Mouse (Mus musculus) C2C12 (cell line): ENCODE data around the gene Olfr1040. TPM values are rescaled to one million over a fixed set of nuclear protein-coding genes. Genes with fewer than 3 reads are reported as not detected.
"Not testable (repeated sequence)": the region's sequence is repeated elsewhere in the genome, so short reads cannot be mapped to it uniquely, and the experiment has no call there.

ENCODE experiments used
- H3K27me3 ChIP-seq: one replicate; pipeline ENCODE4 v1.6.1; 2011; ENCODE audit not compliant: control insufficient read depth, insufficient read depth, insufficient read length
- H3K36me3 ChIP-seq: one replicate; pipeline ENCODE4 v1.6.1; 2011; ENCODE audit not compliant: control insufficient read depth, insufficient read depth
- H3K4me3 ChIP-seq: one replicate; pipeline ENCODE4 v1.5.1; 2011; ENCODE audit warnings: mild to moderate bottlenecking, control low read depth; ENCODE audit not compliant: poor library complexity, insufficient read depth, severe bottlenecking
- H3K79me2 ChIP-seq: one replicate; pipeline ENCODE4 v1.6.1; 2011; ENCODE audit not compliant: control insufficient read depth, insufficient read depth
- H3K79me3 ChIP-seq: one replicate; pipeline ENCODE4 v1.6.1; 2011; ENCODE audit warnings: low read depth, control low read depth
- H3ac ChIP-seq: one replicate; pipeline ENCODE3; 2011; ENCODE audit warnings: low read depth; ENCODE audit not compliant: control insufficient read depth, insufficient read length
- CEBPB ChIP-seq: IDR thresholded peaks from one replicate; pipeline ENCODE4 v1.6.1; 2011; ENCODE audit warnings: low read depth, mild to moderate bottlenecking, control low read depth, moderate library complexity
- CTCF ChIP-seq: IDR thresholded peaks from one replicate; pipeline ENCODE4 v1.5.1; 2011; ENCODE audit not compliant: control insufficient read depth, insufficient read depth, insufficient read length
- FOSL1 ChIP-seq: IDR thresholded peaks from one replicate; pipeline ENCODE4 v1.8.0; 2011; ENCODE audit warnings: mild to moderate bottlenecking, low read length; ENCODE audit not compliant: poor library complexity, insufficient read depth, severe bottlenecking
- MAX ChIP-seq: IDR thresholded peaks from one replicate; pipeline ENCODE4 v1.6.1; 2011; ENCODE audit warnings: mild to moderate bottlenecking, control low read depth
- MYOD1 ChIP-seq: IDR thresholded peaks from one replicate; pipeline ENCODE4 v1.6.1; 2011; ENCODE audit warnings: low read depth; ENCODE audit not compliant: control insufficient read depth, insufficient read length
- MYOG ChIP-seq: IDR thresholded peaks from one replicate; pipeline ENCODE4 v1.6.1; 2011; ENCODE audit not compliant: control insufficient read depth, insufficient read length; ENCODE audit errors: extremely low read depth
- USF1 ChIP-seq: IDR thresholded peaks from one replicate; pipeline ENCODE4 v1.6.1; 2011; ENCODE audit warnings: low read depth, mild to moderate bottlenecking, control low read depth, moderate library complexity
- long read RNA-seq, 2 experiments: library from polyadenylated mRNA; unstranded; transcript quantifications; one replicate each; pipeline ENCODE4 v2.0.0; 2019 to 2020
- polyA plus RNA-seq: library from polyadenylated mRNA; unstranded; fragments of >200 nt; fragmentation: generic; extraction: Trizol; gene quantifications from one replicate; pipeline ENCODE4 v1.2.1, GENCODE M21; 2012; ENCODE audit warnings: missing spikeins

The Olfr1040 gene
- not detected for polyA plus RNA-seq
- long read RNA-seq, experiment 1, result 0 reads
- long read RNA-seq, experiment 2, result 0 reads

- Histone ChIP-seq H3K79me2 (no peaks in the 10 kb centered on the region), H3K79me3 (no peaks in the 10 kb centered on the region), H3K36me3 (no peaks in the 10 kb centered on the region), H3K27me3 (no peaks in the 10 kb centered on the region), H3K4me3 (no peak within 1 kb of the TSS), H3ac (no peak within 1 kb of the TSS)
- TF ChIP-seq MAX, result no peak
- no peak for TF ChIP-seq USF1
- TF ChIP-seq CTCF, result no peak
- no peak for TF ChIP-seq MYOG
- no peak for TF ChIP-seq CEBPB
- no peak for TF ChIP-seq MYOD1
- TF ChIP-seq FOSL1, result no peak
These were observed at the start of gene Olfr1040 for GRCm38 (mm10) chr2:86146632-86147031. Gene Olfr1040 (minus strand): TSS chr2:86146732.

GRCm38 (mm10) chr2:86195863-86196262 is 49.3 kb upstream of the Olfr1040 start:
- H3K79me3 ChIP-seq, result no peaks in the 10 kb centered on the region
- TF ChIP-seq MAX (no peak), USF1 (no peak), CTCF (no peak), CEBPB (no peak), MYOG (no peak), MYOD1 (no peak), FOSL1 (no peak)
- H3K27me3 ChIP-seq, result no peaks in the 10 kb centered on the region
- no peaks in the 10 kb centered on the region for H3K79me2 ChIP-seq
- no peak overlapping the region for H3ac ChIP-seq
- H3K36me3 ChIP-seq, result no peaks in the 10 kb centered on the region
- no peak overlapping the region for H3K4me3 ChIP-seq

GRCm38 (mm10) chr2:86185583-86185982 is 39.1 kb upstream of the Olfr1040 start, which contains the start of gene Olfr52:
Gene Olfr52 (minus strand): TSS chr2:86185683.
- Histone ChIP-seq H3K4me3 (no peak within 1 kb of the TSS), H3K79me3 (no peaks in the 10 kb centered on the region), H3K79me2 (no peaks in the 10 kb centered on the region), H3ac (no peak within 1 kb of the TSS), H3K36me3 (no peaks in the 10 kb centered on the region), H3K27me3 (no peaks in the 10 kb centered on the region)
- no peak for TF ChIP-seq CEBPB
- TF ChIP-seq FOSL1, result no peak
- no peak for TF ChIP-seq MYOG
- no peak for TF ChIP-seq USF1
- TF ChIP-seq MYOD1, result no peak
- no peak for TF ChIP-seq CTCF
- TF ChIP-seq MAX, result no peak

- H3K79me3 ChIP-seq, result no peaks in the 10 kb centered on the region
- H3K36me3 ChIP-seq, result no peaks in the 10 kb centered on the region
- H3K4me3 ChIP-seq, result no peak overlapping the region
- H3ac ChIP-seq, result no peak overlapping the region
- H3K27me3 ChIP-seq, result no peaks in the 10 kb centered on the region
- TF ChIP-seq CEBPB, result no peak
- TF ChIP-seq FOSL1, result no peak
- TF ChIP-seq USF1, result no peak
- TF ChIP-seq MAX, result no peak
- TF ChIP-seq MYOD1, result no peak
- TF ChIP-seq CTCF, result no peak
- no peak for TF ChIP-seq MYOG
- no peaks in the 10 kb centered on the region for H3K79me2 ChIP-seq
These were observed 33.4 kb upstream of the Olfr1040 start for GRCm38 (mm10) chr2:86179950-86180349.

- Histone ChIP-seq H3K79me2 (no peaks in the 10 kb centered on the region), H3K79me3 (no peaks in the 10 kb centered on the region), H3K4me3 (no peak within 1 kb of the TSS), H3K36me3 (no peaks in the 10 kb centered on the region), H3ac (no peak within 1 kb of the TSS), H3K27me3 (no peaks in the 10 kb centered on the region)
- TF ChIP-seq MAX (no peak), FOSL1 (no peak), CTCF (no peak), MYOG (no peak), MYOD1 (no peak), USF1 (no peak), CEBPB (no peak)
These were observed 31.2 kb upstream of the Olfr1040 start, which contains the start of gene Olfr1044 for GRCm38 (mm10) chr2:86177720-86178119. Gene Olfr1044 (minus strand): TSS chr2:86177820.

- not testable (repeated sequence) for H3K79me3 ChIP-seq, H3K4me3 ChIP-seq, H3K79me2 ChIP-seq, H3K36me3 ChIP-seq, H3K27me3 ChIP-seq, H3ac ChIP-seq
These were observed 28.9 kb upstream of the Olfr1040 start for GRCm38 (mm10) chr2:86175422-86175821.
